Mouse (Mus musculus) bone marrow, adult 2 months (tissue): ENCODE data around the gene Lrrc8b.

Experiments
- CTCF ChIP-seq: fragments of 200-500 bp; IDR thresholded peaks from 2 replicates; pipeline ENCODE4 v1.5.1; 2011; ENCODE audit warnings: low read length, control low read depth; ENCODE audit not compliant: control insufficient read depth, insufficient read depth
- POLR2A ChIP-seq: fragments of 200-500 bp; IDR thresholded peaks from 2 replicates; pipeline ENCODE4 v1.6.1; 2011; ENCODE audit warnings: low read depth, mild to moderate bottlenecking, control low read depth, low read length, borderline replicate concordance; ENCODE audit not compliant: control insufficient read depth

- TF ChIP-seq CTCF (no peak), POLR2A (peak; percentile 53; the same call in 1 of the 2 replicates)
These were observed at the start of gene Lrrc8b for GRCm38 (mm10) chr5:105415198-105415791.
